Mouse (Mus musculus) cerebellum, adult 9-10 months (tissue): ENCODE results near the gene Adamts16.

ENCODE experiments used
- DNase-seq: peaks from one replicate; pipeline ENCODE4 v3.0.0; 2022

Gene Adamts16

DNA sequence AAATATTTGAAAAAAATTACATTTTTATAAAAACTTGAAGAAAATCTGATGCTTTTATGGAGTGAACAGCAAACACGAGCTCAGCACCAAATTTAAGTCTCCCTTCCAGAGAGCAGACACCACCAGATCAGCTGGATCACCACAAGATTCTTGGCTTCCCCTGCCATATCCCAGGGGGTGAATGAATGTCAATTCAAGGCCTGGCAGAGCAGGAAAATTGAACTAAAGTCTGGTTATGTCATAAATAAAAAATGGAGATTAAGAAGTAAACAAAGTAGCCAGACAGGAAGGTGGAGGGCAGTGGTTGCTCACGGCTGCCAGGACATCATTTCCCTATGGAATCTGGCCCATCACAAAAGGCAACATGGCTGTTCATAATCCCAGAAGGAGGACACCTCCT is 80.3 kb downstream of the Adamts16 start:
- DNase-seq = no peak

DNA sequence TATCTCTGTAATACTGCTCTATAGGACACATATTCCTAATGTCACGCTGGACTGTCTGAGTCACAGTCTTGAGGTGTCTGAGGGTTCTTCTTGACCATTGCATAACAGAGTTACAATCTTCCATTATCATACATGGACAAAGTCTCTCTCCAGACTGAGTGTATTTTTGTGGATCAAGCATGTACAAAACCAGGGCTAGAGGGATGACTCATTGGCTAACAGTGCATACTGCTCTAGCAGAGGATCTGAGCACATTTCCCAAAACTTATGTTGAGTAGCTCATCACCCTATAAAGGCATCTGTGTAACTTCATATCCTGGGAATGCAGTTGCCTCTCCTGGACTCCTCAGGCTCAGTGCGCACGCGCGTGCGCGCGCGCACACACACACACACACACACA is 81.4 kb downstream of the Adamts16 start:
- no peak for DNase-seq

DNA sequence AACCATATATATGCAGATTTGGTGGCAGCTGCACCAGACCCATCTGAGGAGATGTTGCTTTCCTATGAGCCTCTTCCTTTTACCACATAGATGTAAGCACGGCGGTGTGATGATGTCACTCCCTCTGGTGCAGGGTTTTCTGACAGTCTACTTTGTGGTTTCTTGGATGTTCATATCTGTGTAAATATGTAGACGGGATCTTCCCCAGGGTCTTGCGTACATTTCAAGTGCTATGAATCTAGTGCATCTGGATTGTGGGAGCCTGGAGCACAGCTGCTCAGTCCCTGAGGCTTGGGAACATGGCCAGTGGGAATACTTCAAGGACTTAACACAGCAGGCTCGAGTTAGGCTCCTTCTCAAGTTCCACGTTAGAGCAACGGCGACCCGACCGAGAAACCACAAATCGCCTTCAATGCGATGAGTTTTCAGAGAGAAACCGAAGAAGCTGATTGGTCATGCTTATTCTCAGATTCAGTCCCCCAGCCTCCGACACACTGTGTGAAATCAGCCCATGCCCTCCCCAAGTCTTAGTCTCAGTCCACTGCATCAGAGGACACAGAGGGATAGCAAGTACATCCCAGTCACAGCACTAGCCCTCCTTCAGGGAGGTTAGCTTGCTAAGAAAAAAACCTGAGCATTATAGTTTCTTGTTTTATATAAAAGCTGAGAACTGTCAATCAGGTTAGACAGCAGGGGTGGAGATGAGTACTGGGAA is 95.2 kb downstream of the Adamts16 start:
- no peak for DNase-seq

DNA sequence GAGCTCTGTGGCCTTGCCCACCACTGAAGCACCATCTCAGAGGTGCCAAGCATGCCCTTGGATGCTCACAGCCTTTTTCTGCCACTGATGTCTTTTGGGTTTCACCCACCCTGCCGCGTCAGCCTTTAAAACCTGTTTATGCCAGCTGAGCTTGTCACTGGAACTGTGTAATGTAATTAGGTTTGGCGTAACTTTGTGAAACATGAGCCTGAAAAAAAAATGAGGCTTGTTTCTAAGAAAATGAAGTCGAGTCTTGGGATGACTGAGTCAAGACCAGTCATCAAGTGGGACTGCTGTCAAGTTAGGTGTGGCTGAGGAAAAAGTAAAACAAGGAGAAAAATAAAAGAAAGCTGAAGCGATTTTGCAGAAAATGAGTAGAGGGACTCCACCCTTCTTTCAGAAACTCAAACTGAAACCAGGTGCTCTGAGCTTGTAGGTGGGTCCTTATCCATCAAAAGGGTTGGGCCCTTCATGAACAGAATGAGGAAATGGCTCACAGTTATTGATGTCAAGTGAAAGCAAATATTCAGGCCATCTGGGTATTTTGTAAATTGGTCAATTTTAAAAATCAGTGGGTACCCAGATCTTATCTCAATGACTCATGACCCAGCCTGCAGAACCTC is 97.1 kb downstream of the Adamts16 start:
- no peak for DNase-seq

DNA sequence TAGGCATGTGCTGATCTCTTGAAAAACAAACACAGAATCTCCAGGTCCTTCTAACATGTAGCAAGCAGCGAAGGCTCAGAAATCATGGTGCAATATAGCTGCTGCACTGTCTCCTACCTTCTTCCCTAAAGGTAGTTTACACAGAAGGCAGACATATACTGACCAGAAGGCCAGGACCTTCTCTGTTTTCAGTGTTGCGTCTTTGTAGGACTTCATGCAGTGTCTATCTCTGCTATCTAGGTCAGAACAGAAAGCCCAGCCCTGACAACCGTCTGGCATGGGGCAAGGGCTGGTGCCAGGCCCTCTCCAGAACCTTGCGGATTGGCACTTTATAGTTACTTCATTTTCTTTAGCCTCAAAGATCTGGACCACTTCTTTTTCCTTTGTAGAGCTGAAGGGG is 98.9 kb downstream of the Adamts16 start:
- no peak for DNase-seq

DNA sequence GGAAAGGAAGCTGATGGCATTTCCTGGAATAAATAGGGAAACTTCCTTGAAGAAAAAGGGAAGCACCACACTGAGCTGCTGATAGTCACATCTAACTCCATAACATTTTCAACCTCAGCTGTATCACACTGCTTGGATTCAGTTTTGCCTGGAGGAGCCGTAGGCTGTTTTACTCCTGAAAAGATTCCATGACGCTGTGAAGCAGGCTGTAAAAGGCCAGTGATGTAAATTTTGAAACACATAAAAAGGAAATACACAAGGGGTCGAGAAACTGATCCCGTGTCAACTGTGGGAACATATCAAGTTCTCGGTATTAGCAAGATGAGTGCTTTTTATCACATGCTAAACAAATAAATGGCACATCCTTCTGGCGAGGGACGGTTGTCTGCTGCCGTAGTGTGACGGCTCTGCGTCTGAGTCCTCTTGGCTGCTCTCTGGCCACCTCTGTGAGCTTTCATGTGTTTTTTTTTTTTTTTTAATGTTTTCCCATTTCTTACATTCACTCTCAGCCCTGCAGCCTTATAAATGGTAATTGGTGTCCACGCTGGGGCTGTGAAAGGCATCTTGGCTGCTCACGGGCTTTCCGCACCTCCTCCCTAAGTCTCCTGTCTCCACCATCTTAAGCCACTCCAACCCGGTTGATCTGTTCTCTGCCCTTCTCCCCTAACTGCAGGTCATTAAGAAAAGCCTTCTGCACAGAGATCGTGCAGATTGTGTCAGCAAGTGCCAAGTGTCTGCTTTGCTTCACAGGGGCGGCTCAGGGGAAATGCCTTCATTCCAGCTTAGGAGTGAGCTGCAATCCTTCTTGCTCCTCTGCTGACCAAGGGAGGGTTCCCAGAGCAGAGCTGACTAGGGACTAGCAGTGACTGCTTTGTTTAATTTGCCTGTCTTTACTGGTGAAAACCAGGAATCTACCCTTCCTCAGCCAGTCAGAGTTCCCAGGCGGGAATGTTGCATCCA is 101.0 kb downstream of the Adamts16 start:
- DNase-seq = no peak

DNA sequence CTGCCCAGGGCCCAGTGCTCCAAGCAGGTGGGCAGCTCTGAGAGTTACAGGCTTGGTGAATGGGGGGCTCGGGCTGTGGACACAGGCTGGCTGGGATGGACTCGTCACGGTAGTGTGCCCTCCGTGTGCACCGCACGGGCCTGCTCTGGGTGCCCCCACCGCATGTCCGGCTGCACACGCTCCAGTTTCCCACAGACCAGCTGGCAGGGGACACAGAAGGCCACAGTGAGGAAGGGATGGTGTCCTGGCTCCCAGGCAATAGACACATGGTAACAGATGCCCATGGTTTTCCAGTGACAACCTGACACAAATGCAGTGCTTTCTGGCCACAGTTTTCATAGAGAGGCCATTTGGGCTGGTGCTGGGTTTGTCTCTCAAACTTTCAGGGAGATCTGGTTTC is 102.8 kb downstream of the Adamts16 start:
- DNase-seq = no peak

DNA sequence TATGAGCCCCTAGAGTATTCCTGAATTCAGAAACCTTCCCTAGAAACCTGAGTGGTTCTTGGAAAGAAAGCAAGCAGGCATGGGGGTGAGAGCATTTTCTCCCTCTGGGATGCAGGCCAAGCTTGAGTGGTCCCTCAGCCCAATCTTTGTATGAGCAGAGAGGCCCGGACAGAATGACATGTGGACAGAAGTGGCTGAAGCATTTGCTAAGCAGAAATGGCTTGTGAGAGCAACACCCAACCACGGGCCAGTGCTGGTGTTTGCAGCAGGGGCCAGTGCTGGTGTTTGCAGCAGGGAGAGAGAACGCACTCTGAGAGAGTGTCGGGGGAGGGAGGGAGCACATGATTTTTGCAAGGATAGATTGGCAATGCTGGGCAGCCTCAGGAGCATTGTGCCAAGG is 105.2 kb downstream of the Adamts16 start:
- DNase-seq = no peak

DNA sequence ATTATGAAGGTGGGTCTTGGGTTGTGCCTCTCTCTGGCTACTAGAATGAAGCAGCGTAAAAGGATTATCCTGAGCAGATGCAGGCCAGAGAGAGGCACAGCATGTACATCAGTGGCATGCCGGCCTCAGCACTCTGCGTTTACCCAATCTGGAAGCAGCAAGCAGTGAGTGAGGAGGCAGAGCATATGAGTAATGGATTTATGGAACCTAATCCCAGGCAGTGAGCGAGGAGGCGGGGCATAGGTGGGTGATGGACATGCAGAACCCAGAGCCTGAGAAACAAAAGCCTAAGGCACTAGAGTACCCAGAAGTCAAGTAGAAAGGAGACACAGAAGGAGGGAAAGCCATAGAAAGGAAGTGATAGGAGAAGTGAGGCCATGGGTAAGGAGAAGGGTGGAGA is 107.0 kb downstream of the Adamts16 start:
- DNase-seq = no peak

DNA sequence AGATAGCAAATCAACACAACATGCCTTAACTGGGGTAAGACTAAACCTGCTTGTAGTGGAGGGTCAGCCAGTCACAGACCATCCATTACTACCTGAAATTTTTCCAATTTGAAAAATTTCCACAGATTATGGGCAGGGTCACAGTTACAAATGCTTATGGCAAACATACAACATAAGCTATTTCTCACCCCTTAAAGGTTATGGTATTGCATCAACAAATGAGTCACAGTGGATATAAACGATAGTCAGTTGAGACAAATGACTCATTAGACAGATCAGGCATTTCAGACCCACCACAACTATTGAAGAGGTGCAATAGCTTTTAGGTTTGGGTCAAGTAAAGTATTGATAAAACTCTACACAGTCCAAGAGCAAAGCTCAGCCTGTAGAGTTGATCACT is 107.7 kb downstream of the Adamts16 start:
- no peak for DNase-seq

DNA sequence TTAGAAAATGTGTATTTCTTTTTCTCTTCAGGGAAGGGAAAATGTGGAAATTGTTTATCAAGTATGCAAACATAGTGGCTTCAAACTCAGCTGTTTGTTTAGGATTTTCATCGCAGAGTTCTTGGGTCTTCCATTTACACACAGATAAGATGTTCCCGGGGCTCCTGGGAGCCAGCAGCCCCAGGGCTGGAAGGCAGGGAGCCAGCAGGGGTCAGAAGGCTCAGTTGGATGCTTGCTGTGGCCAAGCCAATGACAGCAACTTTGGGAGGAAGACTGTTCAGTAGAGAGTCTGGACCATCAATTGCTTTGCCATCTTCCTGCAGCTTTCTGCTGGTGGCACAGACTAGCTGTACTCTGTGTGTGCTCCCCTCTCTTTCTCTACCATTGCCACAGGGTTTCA is 108.4 kb downstream of the Adamts16 start:
- DNase-seq = no peak

DNA sequence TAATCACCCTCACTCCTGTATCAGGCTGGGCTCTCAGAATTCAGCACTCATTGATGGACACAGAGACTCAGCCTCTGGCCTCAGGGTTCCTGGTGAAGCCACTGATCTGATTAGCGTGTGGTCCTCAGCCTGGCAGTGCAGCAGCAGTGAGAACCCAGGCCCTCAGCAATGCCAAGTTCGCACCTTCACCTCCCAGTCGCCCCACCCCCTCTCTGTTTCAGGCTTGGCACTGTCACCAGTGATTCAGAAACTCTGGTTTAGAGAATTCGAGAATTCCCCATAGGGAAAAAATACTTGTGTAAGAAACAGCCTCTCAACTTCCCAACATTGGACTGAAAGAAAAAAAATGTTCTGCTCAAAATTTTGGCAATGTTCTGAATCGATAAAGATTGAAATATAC is 108.8 kb downstream of the Adamts16 start:
- DNase-seq = no peak

DNA sequence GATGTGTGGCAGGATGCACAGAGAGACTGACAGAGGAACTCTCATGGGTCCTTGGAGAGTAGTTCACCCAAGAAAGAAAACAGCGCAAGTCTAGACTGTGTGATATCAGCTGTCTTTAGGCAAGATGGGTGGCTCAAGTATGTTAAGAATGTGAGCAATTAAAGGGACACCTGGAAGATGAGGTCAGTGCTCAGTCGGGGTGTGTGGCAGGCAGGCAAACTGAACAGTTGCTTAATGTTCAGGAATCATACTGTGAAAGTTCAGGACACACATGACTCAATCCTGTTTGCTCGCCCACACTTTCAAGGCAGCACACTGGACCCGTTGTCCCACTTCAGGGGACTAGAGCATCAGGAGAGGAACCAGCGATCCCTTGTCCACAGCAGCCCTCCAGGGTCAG is 110.3 kb downstream of the Adamts16 start:
- DNase-seq = no peak

DNA sequence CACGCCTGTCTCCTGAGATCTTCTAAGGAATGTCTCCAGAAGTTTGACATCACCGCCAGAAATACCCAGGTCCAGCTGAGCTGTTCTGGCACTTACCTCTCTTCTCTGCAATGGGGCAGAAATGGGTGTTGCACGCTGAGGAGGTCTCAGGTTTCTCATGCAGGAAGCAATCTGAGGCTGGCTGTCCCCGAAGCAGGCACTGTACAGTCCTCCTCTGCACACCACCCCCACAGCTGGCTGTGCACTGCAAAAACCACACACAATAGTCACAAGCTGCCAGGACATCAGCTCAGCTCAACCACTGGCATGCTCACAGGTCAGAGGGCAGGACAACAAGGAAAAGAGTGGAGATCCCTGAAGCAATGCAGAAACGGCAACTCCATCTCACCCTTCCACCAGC is 111.6 kb downstream of the Adamts16 start:
- no peak for DNase-seq

DNA sequence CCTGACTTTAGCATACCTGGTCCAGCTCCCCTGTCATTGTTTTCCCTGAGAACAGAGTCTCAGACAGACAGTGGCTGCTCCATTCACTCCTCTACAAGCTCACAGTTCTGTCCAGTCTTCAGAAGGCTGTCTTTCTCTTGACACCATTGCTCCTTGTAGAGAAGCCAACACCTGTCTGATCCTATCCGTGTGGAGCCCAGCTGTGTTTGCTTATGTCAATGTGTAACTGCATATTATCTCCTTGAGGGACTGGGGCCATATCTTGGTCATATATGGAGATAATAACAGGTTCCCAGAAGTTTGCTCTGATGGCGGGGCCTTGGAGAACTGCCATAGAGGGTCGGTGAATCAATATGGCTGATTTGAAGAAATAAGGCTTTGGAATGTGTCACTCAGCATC is 115.4 kb downstream of the Adamts16 start:
- no peak for DNase-seq

DNA sequence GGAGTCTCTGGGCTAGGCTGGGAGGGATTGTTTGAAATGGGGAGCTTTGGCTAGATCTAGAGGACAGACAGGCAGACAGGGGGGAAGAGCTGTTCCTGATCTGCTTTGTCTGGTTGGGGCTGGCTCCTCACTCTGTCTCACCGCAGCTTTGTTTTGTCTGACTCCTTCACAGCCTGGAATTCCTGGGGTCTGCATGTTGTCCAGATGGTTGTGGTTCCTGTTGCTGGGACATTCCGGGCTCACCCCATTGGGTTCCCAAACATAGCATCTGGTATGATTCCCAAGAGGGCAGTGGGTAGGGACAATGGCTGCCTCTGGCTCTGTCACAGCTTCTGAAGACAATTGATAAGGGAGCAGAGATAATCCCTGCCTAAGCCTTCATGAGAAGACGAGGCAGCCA is 117.0 kb downstream of the Adamts16 start:
- DNase-seq = no peak

DNA sequence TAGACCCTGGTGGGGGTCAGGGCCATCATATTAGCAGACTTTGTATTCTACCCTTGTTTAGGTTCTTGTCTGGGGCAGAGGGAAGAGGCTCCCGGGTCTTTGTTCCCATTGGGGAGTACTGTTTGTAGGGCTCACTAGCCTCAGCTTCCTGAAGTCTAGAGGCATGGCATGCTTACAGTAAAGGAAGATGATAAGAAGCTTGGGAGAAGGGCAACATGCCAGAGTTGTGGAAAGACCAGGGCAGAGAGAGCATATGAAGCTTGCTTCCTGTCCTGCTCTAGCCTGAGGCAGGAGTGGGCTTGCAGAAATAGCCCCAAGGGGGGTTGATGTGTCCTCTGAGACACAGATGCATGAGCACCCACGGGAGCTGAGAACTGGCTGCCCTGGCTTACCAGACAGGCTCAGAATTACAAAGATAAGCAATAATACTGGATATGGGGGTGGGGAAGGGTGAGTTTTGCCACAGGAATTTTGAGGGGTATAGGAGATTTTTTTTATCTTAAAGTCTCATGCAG is 117.4 kb downstream of the Adamts16 start:
- DNase-seq = no peak

DNA sequence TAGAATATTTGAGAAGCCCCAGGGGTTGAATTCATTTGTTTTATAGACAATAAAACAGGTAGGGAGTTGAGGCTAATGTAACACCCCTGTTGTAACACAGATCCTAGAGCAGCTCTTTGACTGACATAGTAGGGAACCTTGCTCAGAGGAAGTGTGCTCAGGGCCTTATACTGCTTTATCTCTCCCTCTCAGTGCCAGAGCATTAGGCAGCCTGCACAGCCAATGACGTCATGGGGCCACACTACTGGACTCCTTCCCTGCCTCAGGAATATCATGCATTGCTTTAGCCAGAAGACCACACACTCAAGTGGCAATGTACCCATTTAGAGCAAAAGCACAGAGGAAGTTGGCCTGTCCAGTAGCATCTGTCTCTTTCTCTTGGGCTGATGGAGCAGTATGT is 121.6 kb downstream of the Adamts16 start:
- DNase-seq = no peak

DNA sequence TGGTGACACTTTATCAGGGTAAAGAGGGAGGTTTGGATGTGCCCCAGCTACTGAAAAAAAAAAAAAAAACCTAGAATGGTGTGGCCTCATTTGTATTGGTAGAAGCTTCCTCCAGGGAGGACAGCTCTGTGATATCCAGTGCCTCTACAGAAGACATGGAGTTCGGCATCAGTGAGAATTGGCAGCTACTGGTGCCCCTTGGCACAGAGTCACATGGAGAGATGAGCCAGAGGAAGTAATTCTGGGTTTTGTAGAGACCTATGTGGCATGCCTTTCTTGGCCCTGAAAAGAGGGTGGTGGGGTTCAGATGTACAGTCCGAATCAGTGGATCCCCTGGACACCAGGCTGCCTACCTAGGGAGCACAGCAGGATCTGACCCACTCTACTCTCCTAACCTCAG is 122.8 kb downstream of the Adamts16 start:
- DNase-seq = no peak

DNA sequence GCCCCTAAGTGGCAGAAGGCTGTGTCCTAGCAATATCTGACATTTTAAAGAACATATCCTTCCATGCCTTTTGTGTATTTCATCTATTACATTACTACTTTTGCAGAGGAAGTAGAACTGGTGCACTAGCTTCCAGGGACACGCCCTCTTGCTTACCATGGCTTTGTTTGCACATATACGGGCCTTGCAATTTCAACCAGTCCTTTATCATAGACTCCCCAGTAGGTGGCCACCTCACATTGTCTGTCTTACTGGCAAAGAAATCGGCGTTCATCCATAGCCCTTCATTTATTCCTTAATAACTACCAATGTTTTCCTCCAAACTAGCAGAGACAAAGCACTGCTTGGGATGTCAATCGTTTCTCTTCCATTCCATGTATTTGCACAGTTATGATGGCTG is 125.6 kb downstream of the Adamts16 start:
- no peak for DNase-seq

DNA sequence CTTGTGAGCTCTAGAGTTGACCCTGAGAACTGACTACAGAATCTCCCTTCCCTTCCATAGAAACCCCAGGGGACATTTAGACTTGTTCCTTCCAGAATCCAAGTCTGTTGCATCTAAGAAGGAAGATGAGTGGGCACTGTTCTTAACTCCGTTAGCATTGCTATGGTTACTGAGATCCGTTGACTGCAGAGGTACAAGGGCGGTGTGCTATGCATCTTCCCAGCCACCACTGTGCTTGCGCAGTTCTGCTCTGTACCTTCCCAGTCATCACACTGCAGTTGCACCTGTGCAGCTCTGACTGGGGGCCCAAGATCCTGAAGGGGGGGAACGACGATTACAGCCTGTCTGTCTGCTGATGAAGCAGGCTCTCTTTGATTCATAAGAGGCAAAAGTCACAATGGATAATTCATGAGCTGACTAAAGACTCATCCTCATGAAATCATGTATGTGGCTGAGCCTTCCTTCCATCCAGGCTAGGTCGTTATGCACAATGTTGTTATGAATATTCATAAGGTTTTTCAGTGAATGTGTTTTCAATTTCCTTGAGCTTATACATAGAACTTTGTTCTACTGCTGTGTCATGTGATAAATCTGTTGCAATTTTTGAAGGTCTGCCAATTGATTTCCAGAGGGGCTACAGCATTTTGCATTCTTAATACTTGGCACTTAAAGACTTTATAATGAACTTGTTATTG is 127.4 kb downstream of the Adamts16 start:
- DNase-seq = no peak

DNA sequence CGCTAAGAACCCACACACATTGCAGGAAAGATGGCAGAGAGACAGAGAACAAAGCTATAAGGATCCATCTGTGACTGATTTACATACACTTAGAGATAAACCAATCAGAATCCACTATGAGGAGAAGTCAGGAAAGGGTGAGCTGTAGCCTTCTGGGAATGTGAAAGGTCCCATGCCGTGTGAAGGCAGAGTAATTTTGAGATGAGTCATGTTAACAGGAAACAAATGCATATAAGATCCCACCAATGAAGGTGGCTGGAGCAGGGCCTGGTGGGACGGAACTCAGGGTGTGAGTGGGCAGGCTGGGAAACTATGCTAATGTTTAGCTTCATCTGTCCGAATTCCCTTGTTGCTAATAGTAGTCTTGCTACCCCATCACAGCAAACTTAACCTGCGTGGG is 128.3 kb downstream of the Adamts16 start:
- no peak for DNase-seq
